ENCODE assay signal across 12 mouse cellular contexts in the genomic region with DNA sequence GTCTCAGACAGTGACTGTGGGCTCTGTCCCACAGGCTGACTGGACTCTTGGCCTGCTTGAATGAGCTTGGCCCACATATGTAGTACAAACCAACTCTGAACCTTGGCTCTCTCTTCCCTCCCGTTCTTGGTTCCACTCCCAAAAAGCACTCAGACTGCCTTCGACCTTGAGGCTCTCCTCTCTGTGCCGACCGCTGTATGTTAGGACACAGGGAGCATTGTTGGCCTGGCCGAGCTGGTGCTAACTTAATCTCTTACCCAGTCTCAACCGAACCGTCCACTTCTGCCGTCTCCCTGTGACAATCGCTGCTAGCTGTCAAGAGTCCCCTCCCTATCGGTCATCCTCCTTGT.
DNase-seq lines count a peak whose midpoint lies in the region; ATAC-seq and TF ChIP-seq lines count a peak whose summit lies in the region.
"Had no signal": no experiment of that assay in that cellular context is flagged by ENCODE, and none has a peak within 500 bp of the region (broad histone marks: within the 10 kb centered on the region; RNA-seq: fewer than 3 reads in every experiment).

No protein-coding gene starts in this region.

- H3K9me3 ChIP-seq in heart, embryonic 13.5 days = no peaks in the 10 kb centered on the region
- H3K9me3 ChIP-seq: embryonic facial prominence, embryonic 10.5 days; forebrain, embryonic 13.5 days; hindbrain, embryonic 15.5 days had no signal

- TF ChIP-seq CTCF in small intestine, adult 2 months (IDR thresholded peaks at IDR 0.05; ENCODE audit: extremely low read depth, insufficient read length, insufficient replicate concordance, low read depth, low read length) = no peak

- 0 out of 2 replicates have a peak overlapping the region, but pooled peaks have one; percentile 37 for H3K9ac ChIP-seq in heart, embryonic 13.5 days
- H3K9ac ChIP-seq: forebrain, embryonic 13.5 days; hindbrain, embryonic 15.5 days had no signal

- 32% methylated on average over 10 of the region's 10 CpGs for WGBS in heart, embryonic 13.5 days
- 31% methylated on average over 10 of the region's 10 CpGs for WGBS in small intestine, adult 2 months

- no peak overlapping the region for H3K4me2 ChIP-seq in heart, embryonic 13.5 days
- H3K4me2 ChIP-seq: forebrain, embryonic 13.5 days; hindbrain, embryonic 15.5 days had no signal

- ATAC-seq in heart, embryonic 13.5 days (ENCODE audit: extremely low read depth, insufficient number of reproducible peaks, low FRiP score, low TSS enrichment) = no peak
- ATAC-seq: forebrain, embryonic 13.5 days had no signal

- intact Hi-C loops in heart, postnatal 25 days (cut with DNase I) = no loop called here

- peak overlapping the region; percentile 75 for H3K27ac ChIP-seq in heart, embryonic 13.5 days (replicated peaks)
- peak overlapping the region; percentile 4; the same call in 1 of the 2 replicates for H3K27ac ChIP-seq in small intestine, adult 2 months (ENCODE audit: insufficient read depth, low read depth, low read length)
- H3K27ac ChIP-seq: embryonic facial prominence, embryonic 10.5 days; forebrain, embryonic 13.5 days; hindbrain, embryonic 15.5 days had no signal

- no peak overlapping the region for H3K4me3 ChIP-seq in heart, embryonic 13.5 days
- peak overlapping the region; percentile 20 for H3K4me3 ChIP-seq in small intestine, adult 2 months (ENCODE audit: low read depth, low read length)
- H3K4me3 ChIP-seq: embryonic facial prominence, embryonic 10.5 days; forebrain, embryonic 13.5 days; hindbrain, embryonic 15.5 days had no signal

- H3K4me1 ChIP-seq in heart, embryonic 13.5 days = peaks cover 29% of the 10 kb centered on the region
- H3K4me1 ChIP-seq in small intestine, adult 2 months (ENCODE audit: control insufficient read depth, insufficient read depth, insufficient read length, low read length) = peaks cover 11% of the 10 kb centered on the region; the same call in 1 of the 2 replicates
- H3K4me1 ChIP-seq: forebrain, embryonic 13.5 days had no signal

- no peaks in the 10 kb centered on the region for H3K27me3 ChIP-seq in heart, embryonic 13.5 days (replicated peaks)
- H3K27me3 ChIP-seq in small intestine, adult 2 months (ENCODE audit: control insufficient read depth, insufficient read depth, low read length) = no peaks in the 10 kb centered on the region
- H3K27me3 ChIP-seq: forebrain, embryonic 13.5 days; hindbrain, embryonic 15.5 days had no signal

- DNase-seq in heart, adult 11 months = peak; percentile 96
- DNase-seq in heart, postnatal 25 days (ENCODE audit: low spot score) = no peak
- DNase-seq in kidney, adult 9 months = peak; percentile 87
- no peak for DNase-seq in cerebellum, postnatal 36 days
- DNase-seq in left cerebral cortex, adult 11 months (ENCODE audit: low spot score) = no peak
- no peak for DNase-seq in right cerebral cortex, adult 2 months (ENCODE audit: low spot score in 2 of 2)
- DNase-seq: spleen, adult 18-20 months had no signal

- TF ChIP-seq POLR2A in small intestine, adult 2 months (IDR thresholded peaks at IDR 0.05; ENCODE audit: low read depth, low read length) = no peak

- no peaks in the 10 kb centered on the region for H3K36me3 ChIP-seq in heart, embryonic 13.5 days
- no peaks in the 10 kb centered on the region for H3K36me3 ChIP-seq in small intestine, adult 2 months (ENCODE audit: control insufficient read depth, insufficient read depth, low read length)
- H3K36me3 ChIP-seq: embryonic facial prominence, embryonic 10.5 days; hindbrain, embryonic 15.5 days had no signal

Comparison
In these comparisons a context has a peak if more than half of its experiments do, and no peak if none do; other contexts are left out.
1. DNase-seq: peak in heart, adult 11 months (single experiment) and kidney, adult 9 months (single experiment); none in heart, postnatal 25 days (single experiment), cerebellum, postnatal 36 days (0 of 2), left cerebral cortex, adult 11 months (single experiment) and right cerebral cortex, adult 2 months (0 of 2).